Mouse (Mus musculus) embryonic facial prominence, embryonic 11.5 days (tissue): ENCODE measurements at regions not wholly inside any gene's neighbourhood (a gene's known extent, or its start where the extent isn't known, plus 50 kb on each side); places are given as distances from the start of the nearest gene placed in this dataset.

Experiments
- ATAC-seq: fragments of 200-750 bp; cut with Nextera tagmentation; replicated peaks from 2 replicates; pipeline ENCODE4 v1.8.0; 2017; ENCODE audit warnings: low read depth; ENCODE audit not compliant: insufficient number of reproducible peaks, low FRiP score, low TSS enrichment
- DNase-seq: peaks from one replicate; pipeline ENCODE4 v3.0.0-alpha.2; 2015; ENCODE audit warnings: low spot score
- H3K27ac ChIP-seq: fragments of 300-500 bp; sonication (generic); replicated peaks from 2 replicates; pipeline ENCODE4 v1.5.1; 2014; ENCODE audit warnings: mild to moderate bottlenecking, low read depth, low read length, control low read depth
- H3K27me3 ChIP-seq: fragments of 300-500 bp; sonication (generic); 2 replicates; pipeline ENCODE4 v1.6.1; 2014; ENCODE audit warnings: mild to moderate bottlenecking, low read length, moderate library complexity, mixed read lengths; ENCODE audit not compliant: control insufficient read depth, insufficient read depth
- H3K36me3 ChIP-seq: fragments of 300-500 bp; sonication (generic); replicated peaks from 2 replicates; pipeline ENCODE4 v1.6.1; 2014; ENCODE audit warnings: low read depth, mild to moderate bottlenecking, low read length, moderate library complexity, mixed read lengths; ENCODE audit not compliant: control insufficient read depth, insufficient read depth
- H3K4me1 ChIP-seq: fragments of 300-500 bp; sonication (generic); 2 replicates; pipeline ENCODE4 v1.6.1; 2014; ENCODE audit warnings: low read length, mixed read lengths; ENCODE audit not compliant: control insufficient read depth, insufficient read depth
- H3K4me2 ChIP-seq: fragments of 300-500 bp; sonication (generic); 2 replicates; pipeline ENCODE4 v1.6.1; 2014; ENCODE audit warnings: low read depth, mild to moderate bottlenecking, control low read depth, low read length, moderate library complexity
- H3K4me3 ChIP-seq: fragments of 300-500 bp; sonication (generic); 2 replicates; pipeline ENCODE4 v1.5.1; 2014; ENCODE audit warnings: low read depth, low read length, control low read depth
- H3K9ac ChIP-seq: fragments of 300-500 bp; sonication (generic); replicated peaks from 2 replicates; pipeline ENCODE4 v1.6.1; 2014; ENCODE audit warnings: mild to moderate bottlenecking, control low read depth, low read length
- H3K9me3 ChIP-seq: fragments of 300-500 bp; sonication (generic); replicated peaks from 2 replicates; pipeline ENCODE4 v1.6.1; 2016; ENCODE audit warnings: mild to moderate bottlenecking, low read length, inconsistent platforms, mixed read lengths; ENCODE audit not compliant: control insufficient read depth
- WGBS: fragments of 180-500 bp; shearing (Covaris S2); extraction: QIAGEN DNeasy Blood & Tissue Kit; methylation state at CpG from one replicate; pipeline ENCODE4 v1.1.7; 2014; 5-methylcytosine and 5-hydroxymethylcytosine counted together

DNA sequence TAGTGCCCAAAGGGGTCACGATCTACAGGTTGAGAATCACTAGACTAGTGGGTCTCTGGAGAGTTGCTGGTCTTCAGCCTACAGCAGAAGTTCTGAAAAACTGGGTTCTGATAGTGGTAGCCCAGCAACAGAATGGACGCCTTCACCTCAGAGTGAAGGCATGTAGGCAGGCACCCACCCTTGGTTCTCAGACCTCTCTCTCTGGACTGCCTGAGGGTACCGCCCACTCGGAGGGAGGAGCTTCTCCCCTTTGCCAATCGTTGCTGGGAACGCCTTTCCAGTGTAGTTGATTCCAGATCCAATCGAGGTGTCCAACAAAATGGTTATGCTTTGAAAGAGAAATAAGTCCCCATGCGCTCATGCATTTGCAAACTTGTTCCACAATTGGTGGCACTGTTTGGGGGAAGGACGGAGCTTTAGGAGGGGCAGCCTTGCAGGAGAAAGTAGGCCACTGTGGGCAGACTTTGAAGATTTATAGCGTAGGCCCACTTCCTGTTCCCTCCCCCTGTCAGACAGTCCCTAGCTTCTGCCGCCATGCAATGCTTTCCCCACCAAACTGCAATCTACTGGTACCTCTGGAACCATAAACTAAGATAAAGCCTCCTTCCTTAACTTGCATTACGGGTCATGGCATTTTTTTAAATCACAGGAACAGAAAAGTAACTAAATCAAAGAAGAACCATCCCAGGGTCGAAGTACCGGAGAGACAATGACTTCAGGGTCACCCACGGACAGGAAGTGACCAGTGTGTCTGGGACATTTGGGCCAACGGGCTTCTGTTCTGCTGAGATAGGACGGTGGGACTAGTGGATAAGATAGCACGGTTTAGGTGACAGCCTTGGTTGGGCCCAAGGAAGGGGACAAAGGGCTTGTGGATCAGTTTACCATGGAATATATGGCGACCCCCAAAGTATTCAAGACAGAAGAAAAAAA is 224.5 kb downstream of the Gadd45g start:
- no peaks in the 10 kb centered on the region for H3K4me1 ChIP-seq
- no peaks in the 10 kb centered on the region for H3K36me3 ChIP-seq
- 84% methylated on average over 19 of the region's 19 CpGs for WGBS
- H3K9me3 ChIP-seq = no peaks in the 10 kb centered on the region
- no peak for ATAC-seq
- H3K4me3 ChIP-seq = no peak overlapping the region
- no peak overlapping the region for H3K27ac ChIP-seq
- H3K9ac ChIP-seq = no peak overlapping the region
- no peak for DNase-seq
- no peak overlapping the region for H3K4me2 ChIP-seq
- H3K27me3 ChIP-seq = no peaks in the 10 kb centered on the region

DNA sequence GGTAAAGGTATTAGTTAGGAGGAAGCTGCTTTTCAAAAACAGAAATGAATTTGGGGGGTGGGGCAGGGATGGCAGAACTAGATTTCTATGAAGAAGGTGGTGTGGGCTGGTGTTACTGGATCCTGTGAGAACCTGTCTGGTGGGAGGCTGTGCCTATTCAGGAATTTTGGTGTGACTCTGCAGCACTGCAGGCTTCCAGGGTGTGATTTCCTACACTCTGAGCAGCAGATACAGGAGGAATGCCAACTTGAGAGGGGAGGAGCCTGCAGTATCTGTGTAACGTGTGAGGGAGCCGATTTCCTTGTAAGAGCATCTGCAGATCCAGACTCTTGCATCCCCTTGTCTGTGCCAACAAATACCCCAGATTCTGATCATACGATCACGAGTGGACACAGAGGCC is 231.1 kb downstream of the Gadd45g start:
- WGBS = 64% methylated on average over 4 of the region's 4 CpGs
- no peaks in the 10 kb centered on the region for H3K27me3 ChIP-seq
- no peaks in the 10 kb centered on the region for H3K4me1 ChIP-seq
- no peaks in the 10 kb centered on the region for H3K9me3 ChIP-seq
- no peak overlapping the region for H3K27ac ChIP-seq
- H3K36me3 ChIP-seq = no peaks in the 10 kb centered on the region
- no peak overlapping the region for H3K4me2 ChIP-seq
- DNase-seq = no peak
- no peak overlapping the region for H3K9ac ChIP-seq
- no peak for ATAC-seq
- no peak overlapping the region for H3K4me3 ChIP-seq

DNA sequence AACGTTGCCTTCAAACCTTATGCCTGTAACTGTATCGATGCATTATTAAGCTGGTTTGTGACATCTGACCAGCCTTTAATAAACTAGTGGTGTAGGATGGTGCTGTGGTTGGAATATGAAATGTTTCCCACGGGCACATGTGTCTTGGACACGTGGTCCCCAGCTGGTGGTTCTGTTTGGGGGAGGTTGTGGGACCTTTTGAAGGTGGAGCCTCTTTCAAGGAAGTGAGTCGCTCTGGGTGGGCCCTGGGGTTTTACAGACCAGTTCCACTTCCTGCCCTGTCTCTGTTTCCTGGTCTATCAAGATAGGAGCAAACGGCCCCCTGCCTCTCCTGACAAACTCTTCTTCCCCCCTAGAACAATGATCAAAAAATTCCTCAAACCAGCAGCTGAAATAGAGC is 232.1 kb downstream of the Gadd45g start:
- H3K9me3 ChIP-seq = no peaks in the 10 kb centered on the region

DNA sequence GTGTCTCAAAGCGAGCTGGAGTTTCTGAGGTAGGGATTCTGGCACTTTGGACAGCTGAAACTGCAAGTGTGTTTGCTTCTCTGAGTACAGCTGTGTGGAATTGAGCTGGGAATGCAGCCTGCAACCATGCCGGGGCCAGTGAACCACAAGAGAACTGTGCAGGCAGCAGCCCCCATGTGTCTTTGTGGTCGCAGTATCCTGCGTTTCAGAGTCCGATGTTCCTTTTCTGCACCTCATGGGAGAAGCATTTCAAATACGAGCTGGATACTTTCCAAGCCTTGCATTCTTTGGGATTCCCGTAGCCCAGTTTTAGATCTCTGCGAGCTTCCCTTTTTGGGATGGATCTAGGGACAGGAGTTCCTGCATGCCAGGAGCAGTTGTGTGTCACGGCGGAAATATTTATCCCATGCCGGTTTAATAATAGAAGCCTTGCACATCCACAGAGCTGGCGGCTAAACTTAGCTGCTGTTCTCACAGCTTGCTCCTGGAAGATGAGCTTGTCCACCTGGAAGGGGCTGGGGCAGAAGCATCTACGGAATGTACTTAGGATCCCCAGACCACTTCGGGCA is 233.3 kb downstream of the Gadd45g start:
- ATAC-seq = no peak
- 70% methylated on average over 14 of the region's 14 CpGs for WGBS
- H3K4me3 ChIP-seq = no peak overlapping the region
- H3K4me1 ChIP-seq = no peaks in the 10 kb centered on the region
- H3K9me3 ChIP-seq = no peaks in the 10 kb centered on the region
- no peaks in the 10 kb centered on the region for H3K36me3 ChIP-seq
- no peak overlapping the region for H3K4me2 ChIP-seq
- no peak for DNase-seq
- H3K27ac ChIP-seq = no peak overlapping the region
- H3K9ac ChIP-seq = no peak overlapping the region
- H3K27me3 ChIP-seq = no peaks in the 10 kb centered on the region

More for the DNA sequence above, 232.1 kb downstream of the Gadd45g start:
- 69% methylated on average over 6 of the region's 6 CpGs for WGBS
- ATAC-seq (no peak), DNase-seq (no peak)
- H3K36me3 ChIP-seq = no peaks in the 10 kb centered on the region
- H3K9ac ChIP-seq = no peak overlapping the region
- H3K27me3 ChIP-seq = no peaks in the 10 kb centered on the region
- no peak overlapping the region for H3K27ac ChIP-seq
- H3K4me2 ChIP-seq = no peak overlapping the region
- H3K4me1 ChIP-seq = no peaks in the 10 kb centered on the region
- H3K4me3 ChIP-seq = no peak overlapping the region

DNA sequence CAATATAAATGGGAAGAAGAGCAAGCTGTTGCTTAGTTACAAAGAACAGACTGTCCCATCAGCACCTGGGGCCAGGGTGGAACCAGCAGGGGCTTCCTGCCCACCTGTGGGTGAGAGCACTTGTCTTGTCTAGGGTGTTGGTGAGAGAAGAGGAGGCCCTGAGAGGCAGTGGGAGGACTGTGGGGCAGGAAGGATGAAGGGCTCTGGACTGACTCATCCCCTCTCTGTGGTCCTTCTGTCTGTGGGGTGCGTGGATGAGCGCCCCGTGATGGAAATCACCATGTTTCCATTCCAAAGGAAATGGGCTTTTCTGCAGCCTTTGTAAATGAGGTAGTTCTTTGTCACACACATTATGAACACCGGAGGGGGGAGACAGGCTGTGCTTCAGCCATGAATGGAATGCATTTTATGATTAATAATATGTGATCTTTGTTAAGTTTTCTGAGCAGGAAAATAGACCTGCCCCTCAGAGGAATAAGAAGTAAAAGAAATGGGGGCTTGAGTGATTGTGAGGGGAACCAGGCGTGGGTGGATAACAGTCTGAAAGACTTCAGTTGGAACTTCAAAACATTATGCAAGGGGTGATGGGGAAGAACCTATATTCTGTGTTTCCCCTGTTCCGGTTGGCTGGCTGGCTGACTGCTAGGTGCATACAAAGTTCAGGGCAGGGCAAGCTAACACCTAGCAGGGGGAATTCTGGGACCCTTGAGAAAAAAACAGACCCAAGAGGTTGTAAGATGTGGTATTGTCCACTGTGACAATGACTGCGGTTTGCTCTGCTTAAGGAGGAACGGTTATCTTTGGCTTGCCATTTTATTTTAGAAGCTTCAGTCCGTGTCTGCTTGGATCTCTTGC is 237.3 kb downstream of the Gadd45g start:
- no peak overlapping the region for H3K4me3 ChIP-seq
- H3K9me3 ChIP-seq = no peaks in the 10 kb centered on the region
- H3K4me2 ChIP-seq = no peak overlapping the region
- H3K36me3 ChIP-seq = no peaks in the 10 kb centered on the region
- no peaks in the 10 kb centered on the region for H3K4me1 ChIP-seq
- ATAC-seq (no peak), DNase-seq (no peak)
- no peaks in the 10 kb centered on the region for H3K27me3 ChIP-seq
- H3K9ac ChIP-seq = no peak overlapping the region
- 81% methylated on average over 9 of the region's 9 CpGs for WGBS
- H3K27ac ChIP-seq = no peak overlapping the region

DNA sequence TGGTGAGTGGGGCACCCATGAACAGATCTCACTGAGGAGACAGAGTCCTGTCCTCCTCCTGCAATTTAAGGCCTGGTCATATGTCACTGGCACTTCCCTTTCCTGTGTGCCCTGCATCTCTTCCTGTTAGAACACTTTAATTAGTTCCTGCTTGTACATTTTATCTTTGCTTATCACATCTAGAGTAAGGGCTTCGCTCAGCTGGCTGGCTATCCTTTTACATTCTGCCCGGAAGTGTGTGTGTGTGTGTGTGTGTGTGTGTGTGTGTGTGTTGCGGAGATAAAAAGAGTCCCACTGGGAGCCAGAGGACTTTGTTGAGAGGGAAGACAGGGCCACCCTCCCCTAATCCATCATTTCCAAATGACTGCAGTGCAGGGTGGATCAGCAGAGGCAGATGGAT is 238.6 kb downstream of the Gadd45g start:
- Histone ChIP-seq H3K4me1 (no peaks in the 10 kb centered on the region), H3K9me3 (no peaks in the 10 kb centered on the region), H3K9ac (no peak overlapping the region), H3K4me3 (no peak overlapping the region), H3K27ac (no peak overlapping the region), H3K4me2 (no peak overlapping the region), H3K36me3 (no peaks in the 10 kb centered on the region), H3K27me3 (no peaks in the 10 kb centered on the region)
- WGBS = 65% methylated on average over 3 of the region's 3 CpGs
- ATAC-seq = no peak
- DNase-seq = no peak

DNA sequence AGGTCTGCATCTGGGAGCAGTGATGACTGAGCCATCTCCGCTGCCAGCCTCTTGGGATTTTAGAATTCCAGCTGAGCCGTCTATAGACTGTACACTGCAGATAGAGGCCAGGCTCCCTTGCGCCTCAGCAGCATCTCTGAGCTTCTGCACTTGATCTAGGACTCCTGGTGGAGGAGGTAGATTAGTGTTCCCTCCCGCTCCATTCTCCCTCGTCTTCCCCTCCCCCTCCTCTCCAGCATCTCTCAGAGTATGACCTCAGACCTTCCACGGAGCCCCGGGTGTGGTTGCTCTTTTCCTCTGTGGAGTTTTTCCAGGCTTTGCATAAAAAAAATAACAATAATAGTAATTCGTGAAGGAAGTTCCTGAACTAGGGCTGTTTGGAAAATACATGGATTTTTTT is 241.8 kb downstream of the Gadd45g start:
- no peak overlapping the region for H3K4me3 ChIP-seq
- DNase-seq = no peak
- 49% methylated on average over 8 of the region's 8 CpGs for WGBS
- H3K4me1 ChIP-seq = no peaks in the 10 kb centered on the region
- no peaks in the 10 kb centered on the region for H3K27me3 ChIP-seq
- ATAC-seq = no peak
- H3K9ac ChIP-seq = no peak overlapping the region
- H3K36me3 ChIP-seq = no peaks in the 10 kb centered on the region
- H3K9me3 ChIP-seq = no peaks in the 10 kb centered on the region
- no peak overlapping the region for H3K4me2 ChIP-seq
- no peak overlapping the region for H3K27ac ChIP-seq

DNA sequence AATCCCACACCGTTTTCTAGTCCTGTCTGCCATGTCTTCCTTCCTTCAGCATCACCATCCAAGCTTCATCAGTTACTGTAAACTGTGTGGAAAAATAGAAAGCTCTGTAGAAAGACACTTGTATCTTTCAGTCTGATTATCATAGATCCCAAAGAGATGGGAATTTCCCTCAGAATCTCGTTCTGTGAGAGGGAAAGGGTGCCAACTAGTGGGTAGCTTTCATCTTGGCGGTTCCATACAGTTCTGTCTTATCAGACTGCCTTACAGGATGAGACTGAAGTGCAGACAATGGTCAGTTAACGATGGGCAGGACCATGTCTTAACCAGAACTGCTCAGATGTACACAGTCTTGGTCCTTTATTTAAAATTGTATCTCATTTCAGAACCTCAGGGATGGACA is 243.9 kb downstream of the Gadd45g start:
- no peaks in the 10 kb centered on the region for H3K27me3 ChIP-seq
- H3K27ac ChIP-seq = no peak overlapping the region
- H3K4me1 ChIP-seq = no peaks in the 10 kb centered on the region
- ATAC-seq = no peak
- whole genome bisulfite sequencing = 75% methylated on average over 4 of the region's 4 CpGs
- H3K9ac ChIP-seq = no peak overlapping the region
- DNase-seq = no peak
- H3K4me2 ChIP-seq = no peak overlapping the region
- no peaks in the 10 kb centered on the region for H3K36me3 ChIP-seq
- no peak overlapping the region for H3K4me3 ChIP-seq
- H3K9me3 ChIP-seq = no peaks in the 10 kb centered on the region
